ENCODE assay signal across 9 mouse cellular contexts in genomic region chr14:115600259-115601029, GRCm38 (mm10).
DNase-seq lines count a peak whose midpoint lies in the region; ATAC-seq and TF ChIP-seq lines count a peak whose summit lies in the region.
"Had no signal": no experiment of that assay in that cellular context is flagged by ENCODE, and none has a peak within 500 bp of the region (broad histone marks: within the 10 kb centered on the region; RNA-seq: fewer than 3 reads in every experiment).

No protein-coding gene starts in this region.

- no peak overlapping the region for H3K9ac ChIP-seq in heart, embryonic 12.5 days

- H3K36me3 ChIP-seq in heart, embryonic 12.5 days, result no peaks in the 10 kb centered on the region

- H3K27me3 ChIP-seq in heart, embryonic 12.5 days (replicated peaks), result no peaks in the 10 kb centered on the region

- no peak for TF ChIP-seq POLR2A in brain, embryonic 14.5 days (IDR thresholded peaks at IDR 0.05; ENCODE audit: borderline replicate concordance, extremely low read depth, insufficient read depth, insufficient read length, poor library complexity, severe bottlenecking)

- WGBS in heart, embryonic 12.5 days, result 58% methylated on average over 8 of the region's 8 CpGs

- H3K4me1 ChIP-seq in heart, embryonic 12.5 days (replicated peaks), result no peaks in the 10 kb centered on the region

- H3K27ac ChIP-seq in heart, embryonic 12.5 days (ENCODE audit: poor library complexity, severe bottlenecking), result no peak overlapping the region

- no peak overlapping the region for H3K4me3 ChIP-seq in heart, embryonic 12.5 days

- DNase-seq in kidney, adult 9 months, result peak; percentile 13
- DNase-seq in kidney, adult 11 months, result no peak
- DNase-seq in A20 (ENCODE audit: low read depth, low spot score), result peak; percentile 10
- peak; percentile 77 for DNase-seq in brain, embryonic 14.5 days (ENCODE audit: low read depth)
- peak; percentile 20 for DNase-seq in kidney, postnatal 10 days
- DNase-seq in ovary, adult 18-20 months (ENCODE audit: low spot score), result no peak
- DNase-seq: thymus, postnatal 4 days had no signal

- 0 out of 2 replicates have a peak, but pooled peaks cover 2% of the 10 kb centered on the region for H3K9me3 ChIP-seq in heart, embryonic 12.5 days (replicated peaks)

- no peak overlapping the region for H3K4me2 ChIP-seq in heart, embryonic 12.5 days

- TF ChIP-seq CTCF in brain, embryonic 14.5 days (IDR thresholded peaks at IDR 0.05; ENCODE audit: borderline replicate concordance, extremely low read depth, insufficient read depth, insufficient read length), result peak; percentile 54; the same call in 1 of the 2 replicates

- ATAC-seq in heart, embryonic 12.5 days (ENCODE audit: insufficient number of reproducible peaks, low FRiP score), result no peak; the same call in 1 of the 2 replicates
- ATAC-seq in CD4-positive, CD25-positive, alpha-beta regulatory T cell, adult 4 months, result no peak

Comparison
In these comparisons a context has a peak if more than half of its experiments do, and no peak if none do; other contexts are left out.
1. DNase-seq: peak in kidney, adult 9 months (single experiment), A20 (single experiment), brain, embryonic 14.5 days (single experiment) and kidney, postnatal 10 days (single experiment); none in kidney, adult 11 months (single experiment) and ovary, adult 18-20 months (single experiment).